Mouse (Mus musculus): ENCODE measurements around the gene Aldh1b1. TPM values are rescaled to one million over a fixed set of nuclear protein-coding genes. Genes with fewer than 3 reads are reported as not detected.

Aldh1b1 gene
- polyA plus RNA-seq, 1 experiment: 0.79 TPM

- H3K27ac ChIP-seq (replicated peaks; ENCODE audit: low read depth, low read length): no peak overlapping the region
- no peaks in the 10 kb centered on the region for H3K4me1 ChIP-seq (ENCODE audit: control insufficient read depth, insufficient read depth, insufficient read length, low read length)
- H3K4me3 ChIP-seq (ENCODE audit: insufficient read depth, low read depth, low read length): no peak overlapping the region
Measured at GRCm38 (mm10) chr4:45829907-45830759, 31.3 kb downstream of the Aldh1b1 start.

GRCm38 (mm10) chr4:45831996-45832395 lies 33.2 kb downstream of the Aldh1b1 start:
- Histone ChIP-seq H3K4me3 (ENCODE audit: insufficient read depth, low read depth, low read length) (no peak overlapping the region), H3K27ac (replicated peaks; ENCODE audit: low read depth, low read length) (no peak overlapping the region), H3K4me1 (ENCODE audit: control insufficient read depth, insufficient read depth, insufficient read length, low read length) (no peaks in the 10 kb centered on the region)

GRCm38 (mm10) chr4:45833461-45833860 lies 34.6 kb downstream of the Aldh1b1 start:
- Histone ChIP-seq H3K4me1 (ENCODE audit: control insufficient read depth, insufficient read depth, insufficient read length, low read length) (no peaks in the 10 kb centered on the region), H3K27ac (replicated peaks; ENCODE audit: low read depth, low read length) (no peak overlapping the region), H3K4me3 (ENCODE audit: insufficient read depth, low read depth, low read length) (no peak overlapping the region)

GRCm38 (mm10) chr4:45844355-45844754 lies 45.5 kb downstream of the Aldh1b1 start:
- H3K27ac ChIP-seq (replicated peaks; ENCODE audit: low read depth, low read length): no peak overlapping the region
- H3K4me1 ChIP-seq (ENCODE audit: control insufficient read depth, insufficient read depth, insufficient read length, low read length): no peaks in the 10 kb centered on the region
- no peak overlapping the region for H3K4me3 ChIP-seq (ENCODE audit: insufficient read depth, low read depth, low read length)

- no peak overlapping the region for H3K27ac ChIP-seq (replicated peaks; ENCODE audit: low read depth, low read length)
- H3K4me3 ChIP-seq (ENCODE audit: insufficient read depth, low read depth, low read length): no peak overlapping the region
- no peaks in the 10 kb centered on the region for H3K4me1 ChIP-seq (ENCODE audit: control insufficient read depth, insufficient read depth, insufficient read length, low read length)
Measured at GRCm38 (mm10) chr4:45846263-45846662, 47.4 kb downstream of the Aldh1b1 start.

GRCm38 (mm10) chr4:45848109-45848824 lies 49.4 kb downstream of the Aldh1b1 start, which contains the start of gene Stra6l:
Gene Stra6l (plus strand): TSS chr4:45848664.
- no peak within 1 kb of the TSS for H3K4me3 ChIP-seq (ENCODE audit: insufficient read depth, low read depth, low read length)

GRCm38 (mm10) chr4:45848825-45849156 lies 50.0 kb downstream of the Aldh1b1 start:
- Histone ChIP-seq H3K4me3 (ENCODE audit: insufficient read depth, low read depth, low read length) (no peak overlapping the region), H3K27ac (replicated peaks; ENCODE audit: low read depth, low read length) (no peak overlapping the region)

More at GRCm38 (mm10) chr4:45848109-45848824, 49.4 kb downstream of the Aldh1b1 start, which contains the start of gene Stra6l:
- Histone ChIP-seq H3K27ac (replicated peaks; ENCODE audit: low read depth, low read length) (no peak within 1 kb of the TSS), H3K4me1 (ENCODE audit: control insufficient read depth, insufficient read depth, insufficient read length, low read length) (no peaks in the 10 kb centered on the region)

GRCm38 (mm10) chr4:45849419-45849818 lies 50.6 kb downstream of the Aldh1b1 start:
- Histone ChIP-seq H3K27ac (replicated peaks; ENCODE audit: low read depth, low read length) (no peak overlapping the region), H3K4me3 (ENCODE audit: insufficient read depth, low read depth, low read length) (no peak overlapping the region)

More at GRCm38 (mm10) chr4:45848825-45849156, 50.0 kb downstream of the Aldh1b1 start:
- no peaks in the 10 kb centered on the region for H3K4me1 ChIP-seq (ENCODE audit: control insufficient read depth, insufficient read depth, insufficient read length, low read length)

GRCm38 (mm10) chr4:45851640-45852051 lies 52.8 kb downstream of the Aldh1b1 start:
- no peaks in the 10 kb centered on the region for H3K4me1 ChIP-seq (ENCODE audit: control insufficient read depth, insufficient read depth, insufficient read length, low read length)
- no peak overlapping the region for H3K4me3 ChIP-seq (ENCODE audit: insufficient read depth, low read depth, low read length)
- no peak overlapping the region for H3K27ac ChIP-seq (replicated peaks; ENCODE audit: low read depth, low read length)

More at GRCm38 (mm10) chr4:45849419-45849818, 50.6 kb downstream of the Aldh1b1 start:
- H3K4me1 ChIP-seq (ENCODE audit: control insufficient read depth, insufficient read depth, insufficient read length, low read length): no peaks in the 10 kb centered on the region

- no peak overlapping the region for H3K4me3 ChIP-seq (ENCODE audit: insufficient read depth, low read depth, low read length)
Measured at GRCm38 (mm10) chr4:45853496-45854246, 54.8 kb downstream of the Aldh1b1 start.

More at GRCm38 (mm10) chr4:45853496-45854246, 54.8 kb downstream of the Aldh1b1 start:
- no peak overlapping the region for H3K27ac ChIP-seq (replicated peaks; ENCODE audit: low read depth, low read length)
- peaks cover under 1% of the 10 kb centered on the region; the same call in 1 of the 2 replicates for H3K4me1 ChIP-seq (ENCODE audit: control insufficient read depth, insufficient read depth, insufficient read length, low read length)

Other genes starting within 250 kb of the Aldh1b1 start
- gene Igfbpl1, start 27.9 kb downstream of the Aldh1b1 start, polyA plus RNA-seq (2012; ENCODE audit: insufficient read depth, insufficient read length, missing spikeins): not detected in 2 replicates
- gene Stra6l, start 49.6 kb downstream of the Aldh1b1 start, polyA plus RNA-seq (2012; ENCODE audit: insufficient read depth, insufficient read length, missing spikeins): not detected in 2 replicates
- not detected in 2 replicates for gene Ccdc180, start 91.3 kb downstream of the Aldh1b1 start, polyA plus RNA-seq (2012; ENCODE audit: insufficient read depth, insufficient read length, missing spikeins)
- gene Tdrd7, start 166.3 kb downstream of the Aldh1b1 start, polyA plus RNA-seq (2012; ENCODE audit: insufficient read depth, insufficient read length, missing spikeins): 22.2 and 45.4 TPM in 2 replicates
- gene Tmod1, start 239.9 kb downstream of the Aldh1b1 start, polyA plus RNA-seq (2012; ENCODE audit: insufficient read depth, insufficient read length, missing spikeins): 2.3 and 5.8 TPM in 2 replicates

Data from brown adipose tissue, adult 24 weeks (tissue).